Mouse (Mus musculus): ENCODE measurements around the gene Hsd17b12. TPM values are rescaled to one million over a fixed set of nuclear protein-coding genes. Genes with fewer than 3 reads are reported as not detected.
A peak's percentile ranks its signal among the peaks of the same experiment; 100 is the strongest.

The Hsd17b12 gene
- polyA plus RNA-seq, 1 experiment from 2014 or later, result 70.5 TPM

- 80% methylated on average over 3 of the region's 3 CpGs for WGBS (ENCODE audit: insufficient replicate concordance)
- ATAC-seq, result no peak
- no peaks in the 10 kb centered on the region for H3K9me3 ChIP-seq (replicated peaks)
These were observed 115.3 kb downstream of the Hsd17b12 start for GRCm38 (mm10) chr2:94042461-94042860.

DNA sequence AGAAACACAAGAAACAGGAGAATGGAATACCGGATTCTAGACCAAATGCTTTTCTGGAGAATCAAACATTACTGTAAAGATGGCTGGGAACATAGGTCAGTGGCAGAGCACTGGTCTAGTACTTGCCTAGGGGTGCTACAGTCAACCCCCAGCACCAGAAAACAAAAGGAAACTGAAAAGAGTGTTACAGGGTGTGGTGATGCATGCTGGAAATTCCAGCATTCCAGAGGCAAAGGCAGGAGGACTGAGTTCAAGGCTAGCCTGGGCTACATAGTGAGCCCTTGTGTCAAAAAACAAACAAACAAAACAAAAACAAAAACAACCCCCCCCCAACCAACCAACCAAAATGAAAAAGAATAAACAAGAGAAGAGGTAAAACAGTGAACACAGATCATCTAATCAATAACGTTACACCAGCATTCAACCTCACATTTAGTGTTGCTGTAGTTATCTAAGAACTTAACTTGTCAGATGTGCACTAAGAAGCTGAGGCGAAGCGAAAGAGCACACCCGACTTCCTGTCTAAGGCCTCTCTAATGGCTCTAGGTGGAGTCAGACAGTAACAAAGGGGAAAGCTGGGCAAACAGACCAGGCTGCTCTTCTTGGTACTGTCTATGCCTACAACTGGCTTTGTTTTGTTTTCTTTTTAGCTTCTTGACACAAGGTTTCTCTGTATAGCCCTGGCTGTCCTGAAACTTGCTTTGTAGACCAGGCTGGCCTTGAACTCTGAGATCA is 117.2 kb downstream of the Hsd17b12 start:
- 72% methylated on average over 5 of the region's 5 CpGs for WGBS (ENCODE audit: insufficient replicate concordance)
- H3K4me3 ChIP-seq, result no peak overlapping the region
- no peaks in the 10 kb centered on the region for H3K4me1 ChIP-seq
- no peaks in the 10 kb centered on the region for H3K27me3 ChIP-seq (replicated peaks)
- H3K9me3 ChIP-seq (replicated peaks), result no peaks in the 10 kb centered on the region
- H3K27ac ChIP-seq, result no peak overlapping the region
- no peak overlapping the region for H3K4me2 ChIP-seq
- no peak for ATAC-seq
- H3K9ac ChIP-seq, result no peak overlapping the region
- peaks cover 20% of the 10 kb centered on the region for H3K36me3 ChIP-seq

More at GRCm38 (mm10) chr2:94042461-94042860, 115.3 kb downstream of the Hsd17b12 start:
- Histone ChIP-seq H3K4me3 (no peak overlapping the region), H3K9ac (no peak overlapping the region), H3K4me1 (no peaks in the 10 kb centered on the region), H3K27me3 (replicated peaks) (no peaks in the 10 kb centered on the region), H3K36me3 (peaks cover 20% of the 10 kb centered on the region), H3K4me2 (no peak overlapping the region), H3K27ac (no peak overlapping the region)

DNA sequence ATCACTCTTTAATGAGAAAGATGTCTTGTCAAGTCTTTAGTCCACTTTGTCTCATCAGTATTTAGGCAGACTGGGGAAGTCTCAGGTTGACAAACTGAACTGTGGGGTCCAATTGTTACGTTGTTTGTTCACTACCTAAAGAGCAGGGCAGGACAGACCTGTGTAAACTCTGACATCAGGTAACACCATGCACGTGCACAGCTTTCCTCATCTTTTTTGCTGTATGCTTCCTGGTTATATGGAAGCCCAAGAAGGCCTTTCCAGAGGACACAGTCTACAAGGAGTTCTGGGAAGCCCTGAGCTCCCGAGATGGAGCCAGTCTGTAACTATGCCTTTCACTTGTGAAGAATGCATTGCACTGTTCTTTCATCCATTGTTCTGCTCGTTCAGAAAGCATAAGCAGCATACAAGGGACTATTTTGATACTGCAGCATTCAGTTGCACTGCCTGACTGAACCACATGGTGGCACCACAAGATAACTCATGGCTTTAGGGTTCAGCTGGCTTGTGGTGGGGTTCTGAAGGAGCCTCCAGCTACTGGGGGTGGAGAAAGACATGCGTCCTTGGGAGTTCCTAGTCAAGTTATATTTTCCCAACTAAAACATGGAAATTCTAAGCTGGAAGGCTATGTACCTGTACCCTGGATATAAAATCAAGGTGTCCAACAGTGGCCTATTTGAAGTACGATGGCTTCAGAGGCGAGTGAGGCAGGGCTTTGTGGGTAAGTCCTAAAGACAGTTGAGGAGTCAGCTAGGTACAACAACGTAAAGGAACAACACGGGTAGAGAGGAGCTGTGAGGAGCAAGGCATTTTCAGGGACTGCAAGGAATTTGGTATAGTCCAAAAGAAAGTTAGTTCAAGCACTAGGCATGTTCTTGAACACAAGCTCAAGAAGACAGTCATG is 122.1 kb downstream of the Hsd17b12 start:
- no peaks in the 10 kb centered on the region for H3K4me1 ChIP-seq
- no peaks in the 10 kb centered on the region for H3K9me3 ChIP-seq (replicated peaks)
- no peak overlapping the region for H3K4me3 ChIP-seq
- ATAC-seq, result no peak
- peaks cover 28% of the 10 kb centered on the region for H3K36me3 ChIP-seq
- no peak overlapping the region for H3K4me2 ChIP-seq
- WGBS (ENCODE audit: insufficient replicate concordance), result 69% methylated on average over 9 of the region's 9 CpGs
- no peak overlapping the region for H3K27ac ChIP-seq
- no peaks in the 10 kb centered on the region for H3K27me3 ChIP-seq (replicated peaks)
- H3K9ac ChIP-seq, result no peak overlapping the region

DNA sequence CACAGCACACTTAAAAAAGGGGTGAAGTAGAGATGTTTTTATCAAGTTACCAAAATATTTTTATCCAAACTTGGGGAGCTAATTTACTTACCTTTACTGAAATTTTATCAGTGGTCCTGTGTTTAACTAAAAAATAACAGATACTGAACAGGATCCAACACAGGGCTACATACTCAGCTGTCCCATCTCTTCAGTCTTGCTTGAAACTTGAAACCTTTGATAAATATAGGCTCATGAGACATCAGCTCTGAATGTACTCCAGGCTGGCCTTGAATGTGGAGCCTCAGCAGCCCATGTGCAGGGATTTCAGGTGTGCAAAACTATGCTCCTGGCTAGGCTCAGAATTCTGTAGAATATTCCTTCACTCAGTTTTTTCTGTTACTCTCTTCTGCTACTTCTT is 127.2 kb downstream of the Hsd17b12 start:
- no peaks in the 10 kb centered on the region for H3K4me1 ChIP-seq
- H3K9ac ChIP-seq, result no peak overlapping the region
- H3K27me3 ChIP-seq (replicated peaks), result no peaks in the 10 kb centered on the region
- peaks cover 22% of the 10 kb centered on the region for H3K36me3 ChIP-seq
- no peaks in the 10 kb centered on the region for H3K9me3 ChIP-seq (replicated peaks)
- H3K27ac ChIP-seq, result no peak overlapping the region
- ATAC-seq, result no peak
- no peak overlapping the region for H3K4me3 ChIP-seq
- H3K4me2 ChIP-seq, result no peak overlapping the region

DNA sequence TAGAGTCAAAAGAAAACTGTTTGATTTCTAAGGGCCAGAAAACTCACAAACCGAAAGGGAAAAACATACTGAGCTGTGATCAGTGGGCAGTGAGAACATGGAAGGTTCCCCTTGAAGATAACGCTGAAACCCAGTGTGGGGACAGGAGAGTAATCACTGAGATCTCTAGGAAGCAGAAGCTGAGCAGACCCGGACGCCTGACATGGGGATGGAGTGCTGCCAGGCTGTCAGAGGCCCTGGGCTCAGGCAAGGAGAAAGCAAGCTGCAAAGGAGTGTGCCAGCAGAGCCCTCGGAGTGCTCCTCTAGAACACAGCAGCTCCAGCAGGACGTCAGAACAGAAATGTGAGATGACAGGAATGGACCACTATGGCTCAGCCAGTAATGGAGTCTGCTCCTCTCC is 133.1 kb downstream of the Hsd17b12 start:
- Histone ChIP-seq H3K9ac (no peak overlapping the region), H3K9me3 (replicated peaks) (no peaks in the 10 kb centered on the region), H3K4me1 (no peaks in the 10 kb centered on the region), H3K27me3 (replicated peaks) (peaks cover 4% of the 10 kb centered on the region; the same call in 1 of the 2 replicates), H3K27ac (no peak overlapping the region), H3K4me2 (no peak overlapping the region), H3K36me3 (no peaks in the 10 kb centered on the region), H3K4me3 (no peak overlapping the region)
- 27% methylated on average over 6 of the region's 6 CpGs for WGBS (ENCODE audit: insufficient replicate concordance)
- no peak for ATAC-seq

DNA sequence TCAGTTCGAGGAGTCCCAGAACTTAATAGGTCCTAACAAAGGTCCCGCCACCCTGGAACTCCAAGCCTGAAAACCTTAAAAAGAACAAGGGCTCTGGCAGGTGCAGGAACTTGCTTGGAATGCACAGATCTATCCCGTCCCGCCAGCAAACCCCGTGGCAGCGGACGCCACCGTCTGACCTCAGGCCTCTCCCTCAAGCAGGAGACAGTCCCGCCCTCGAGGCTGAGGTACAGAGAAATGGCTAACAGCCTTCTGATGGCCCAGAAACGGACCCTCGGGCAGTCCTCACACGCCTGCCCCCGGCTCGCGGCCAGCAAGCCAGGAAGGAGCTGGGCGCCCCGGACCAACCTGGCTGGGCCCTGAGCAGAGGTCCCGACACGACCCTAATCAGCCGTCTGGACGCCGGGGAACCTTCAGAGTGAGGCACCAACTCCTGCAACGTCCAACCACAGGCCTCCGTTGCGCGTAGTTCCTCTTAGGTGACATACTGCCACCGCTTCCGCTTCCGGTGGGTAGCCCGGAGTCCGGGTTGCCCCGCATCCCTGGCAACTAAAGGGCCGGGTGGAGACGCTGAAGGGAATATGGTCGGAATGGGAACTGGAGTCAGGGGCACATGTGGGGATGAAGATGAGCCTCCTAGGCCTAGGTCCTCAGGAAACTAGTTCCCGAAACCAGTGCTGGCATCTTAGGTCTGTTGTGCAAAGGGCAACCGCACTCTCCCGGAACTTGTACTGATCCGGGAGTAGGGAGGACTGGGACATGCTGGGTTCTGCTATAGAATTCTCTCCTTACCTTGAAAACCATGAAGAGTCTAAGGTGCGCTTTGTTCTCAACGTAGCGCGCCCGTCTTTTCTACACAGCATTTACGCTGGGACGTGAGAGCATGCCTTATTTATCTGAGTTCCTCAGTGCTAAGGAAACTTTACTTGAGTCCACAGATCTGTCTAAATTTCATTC is 147.2 kb downstream of the Hsd17b12 start, which contains the start of gene Alkbh3:
Alkbh3 (minus strand) TSS at position 473 of the 957 bp plus-strand sequence.
- Histone ChIP-seq H3K9me3 (replicated peaks) (no peaks in the 10 kb centered on the region), H3K36me3 (peaks cover 29% of the 10 kb centered on the region), H3K27me3 (replicated peaks) (no peaks in the 10 kb centered on the region; the same call in 1 of the 2 replicates), H3K4me1 (peaks cover 10% of the 10 kb centered on the region), H3K4me2 (peak within 1 kb of the TSS; percentile 82), H3K9ac (peak within 1 kb of the TSS; percentile 75), H3K4me3 (peak within 1 kb of the TSS; percentile 76), H3K27ac (peak within 1 kb of the TSS; percentile 59)
- 5% methylated on average over 47 of the region's 47 CpGs for WGBS (ENCODE audit: insufficient replicate concordance)
- ATAC-seq, result peak; percentile 98

GRCm38 (mm10) chr2:94002331-94002730 is 155.4 kb downstream of the Hsd17b12 start:
- no peak overlapping the region for H3K9ac ChIP-seq
- ATAC-seq, result no peak
- peaks cover 93% of the 10 kb centered on the region for H3K36me3 ChIP-seq
- no peak overlapping the region for H3K27ac ChIP-seq
- H3K27me3 ChIP-seq (replicated peaks), result no peaks in the 10 kb centered on the region
- H3K4me2 ChIP-seq, result no peak overlapping the region
- H3K9me3 ChIP-seq (replicated peaks), result no peaks in the 10 kb centered on the region
- H3K4me1 ChIP-seq, result no peaks in the 10 kb centered on the region
- H3K4me3 ChIP-seq, result no peak overlapping the region
- WGBS (ENCODE audit: insufficient replicate concordance), result 5% methylated on average over 2 of the region's 2 CpGs

DNA sequence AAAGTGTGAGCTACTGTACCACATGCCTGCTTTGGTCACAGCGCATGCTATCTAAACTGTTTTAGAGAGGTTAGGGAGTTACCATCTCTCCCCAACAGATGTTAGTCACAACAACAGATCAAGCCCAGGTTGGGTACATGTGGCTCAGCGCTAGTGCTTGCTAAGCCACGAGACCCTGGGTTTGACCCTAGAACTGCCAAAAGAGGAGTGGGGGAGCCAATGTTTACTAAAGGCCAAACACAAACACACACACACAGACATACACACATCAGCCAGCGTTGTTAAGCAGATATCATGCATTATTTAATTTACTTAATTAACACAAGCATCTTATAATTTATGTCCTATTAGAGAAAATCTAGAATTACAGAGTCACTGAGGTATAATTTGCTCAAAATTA is 155.8 kb downstream of the Hsd17b12 start:
- WGBS (ENCODE audit: insufficient replicate concordance), result 70% methylated on average over 4 of the region's 4 CpGs
- no peaks in the 10 kb centered on the region for H3K27me3 ChIP-seq (replicated peaks)
- H3K9me3 ChIP-seq (replicated peaks), result no peaks in the 10 kb centered on the region
- no peak overlapping the region for H3K9ac ChIP-seq
- no peak overlapping the region for H3K4me3 ChIP-seq
- H3K4me1 ChIP-seq, result no peaks in the 10 kb centered on the region
- H3K36me3 ChIP-seq, result peaks cover 95% of the 10 kb centered on the region
- no peak overlapping the region for H3K27ac ChIP-seq
- no peak overlapping the region for H3K4me2 ChIP-seq
- ATAC-seq, result no peak

GRCm38 (mm10) chr2:94001411-94001810 is 156.4 kb downstream of the Hsd17b12 start:
- Histone ChIP-seq H3K27ac (no peak overlapping the region), H3K36me3 (peaks cover 95% of the 10 kb centered on the region), H3K4me3 (no peak overlapping the region), H3K4me2 (no peak overlapping the region), H3K4me1 (no peaks in the 10 kb centered on the region), H3K9ac (no peak overlapping the region), H3K27me3 (replicated peaks) (no peaks in the 10 kb centered on the region), H3K9me3 (replicated peaks) (no peaks in the 10 kb centered on the region)
- WGBS (ENCODE audit: insufficient replicate concordance), result 84% methylated on average over 6 of the region's 6 CpGs
- ATAC-seq, result no peak

DNA sequence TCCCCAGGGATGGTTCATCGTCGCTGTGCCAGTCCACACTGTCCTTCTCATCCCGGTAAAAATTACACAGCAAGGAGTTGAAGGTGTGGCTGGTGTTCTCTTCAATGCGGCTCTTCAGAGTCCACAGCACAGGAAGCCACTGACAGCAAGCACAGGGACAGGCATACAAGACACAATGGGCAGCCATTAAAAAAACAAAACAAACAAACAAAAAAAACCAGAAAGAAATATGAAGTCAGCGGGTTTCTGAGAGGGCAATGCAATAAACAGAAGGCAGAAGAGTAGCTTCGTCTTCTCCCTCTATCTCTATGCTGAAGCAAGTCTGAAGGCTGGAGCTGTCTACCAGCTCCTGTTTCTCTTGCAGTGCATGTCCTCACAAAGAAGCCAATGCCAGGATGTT is 161.5 kb downstream of the Hsd17b12 start, which contains the start of gene Gm27027:
Gm27027 (minus strand) TSS at position 101 of the 400 bp plus-strand sequence.
- no peak within 1 kb of the TSS for H3K27ac ChIP-seq
- no peaks in the 10 kb centered on the region for H3K9me3 ChIP-seq (replicated peaks)
- 87% methylated on average over 6 of the region's 6 CpGs for WGBS (ENCODE audit: insufficient replicate concordance)
- H3K27me3 ChIP-seq (replicated peaks), result no peaks in the 10 kb centered on the region
- H3K4me2 ChIP-seq, result no peak within 1 kb of the TSS
- no peak within 1 kb of the TSS for H3K9ac ChIP-seq
- H3K4me3 ChIP-seq, result no peak within 1 kb of the TSS
- ATAC-seq, result no peak
- peaks cover 96% of the 10 kb centered on the region for H3K36me3 ChIP-seq
- no peaks in the 10 kb centered on the region for H3K4me1 ChIP-seq

DNA sequence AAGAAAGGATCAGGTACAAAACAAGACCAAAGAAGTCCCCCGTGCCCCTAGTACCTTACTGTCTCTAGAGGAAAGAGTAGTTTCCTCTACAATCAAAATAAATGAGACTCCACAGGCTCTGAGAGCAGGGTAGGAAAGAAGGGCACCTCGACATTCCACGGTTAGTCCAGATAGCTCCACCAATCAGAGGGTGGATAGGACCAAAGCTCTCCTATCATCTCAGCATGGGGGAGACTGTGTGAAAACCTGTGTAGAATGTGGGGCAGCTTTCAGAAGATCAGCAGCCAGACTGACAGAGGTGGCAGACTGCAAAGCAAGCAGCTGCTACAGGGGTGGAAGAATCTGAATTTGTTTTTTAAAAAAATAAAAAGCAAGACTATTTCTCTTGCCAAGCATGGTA is 165.0 kb downstream of the Hsd17b12 start:
- Histone ChIP-seq H3K4me3 (no peak overlapping the region), H3K4me1 (no peaks in the 10 kb centered on the region), H3K9me3 (replicated peaks) (no peaks in the 10 kb centered on the region), H3K4me2 (no peak overlapping the region), H3K9ac (no peak overlapping the region), H3K27ac (no peak overlapping the region), H3K27me3 (replicated peaks) (no peaks in the 10 kb centered on the region), H3K36me3 (peaks cover 98% of the 10 kb centered on the region)
- WGBS (ENCODE audit: insufficient replicate concordance), result 66% methylated on average over 3 of the region's 3 CpGs
- no peak for ATAC-seq
